Mouse (Mus musculus): ENCODE measurements around the gene Pik3r6.

DNA sequence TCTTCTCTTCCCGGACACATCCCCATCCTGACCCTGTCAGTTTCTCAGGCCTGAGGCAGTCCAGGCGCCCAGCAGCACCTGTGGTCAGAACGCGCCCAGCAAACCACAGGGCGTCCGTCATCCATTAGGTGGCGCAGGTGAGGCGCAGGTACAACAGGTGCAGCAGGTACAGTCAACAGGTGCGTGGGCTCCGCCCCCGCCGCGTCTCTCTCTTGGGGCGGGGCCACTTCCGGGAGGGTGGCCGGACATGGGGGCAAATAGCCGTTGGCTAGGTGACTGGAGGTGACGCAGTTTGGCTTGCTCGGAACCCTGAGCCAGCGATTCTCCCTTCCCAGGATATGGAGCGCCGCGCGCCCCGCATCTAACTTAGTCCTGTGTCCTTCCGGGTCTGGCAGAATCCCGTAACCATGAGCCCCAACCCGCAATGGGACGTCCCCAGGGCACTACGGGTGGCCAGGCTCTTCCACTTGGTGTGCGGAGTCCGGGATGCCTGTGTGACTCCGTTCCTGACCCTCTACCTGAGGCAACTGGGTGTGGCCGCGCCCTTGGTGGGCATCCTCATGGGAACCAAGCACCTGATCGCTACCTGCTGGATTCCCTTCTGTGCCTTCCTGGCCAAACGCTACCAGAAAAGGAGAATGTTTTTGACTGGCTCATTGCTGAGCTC lies 53.2 kb downstream of the Pik3r6 start, which contains the start of gene Mfsd6l:
- TF ChIP-seq EP300 (IDR thresholded peaks at IDR 0.05; ENCODE audit: low read depth): no peak
- peak; percentile 47 for TF ChIP-seq CTCF (IDR thresholded peaks at IDR 0.05; ENCODE audit: low read depth)
